Mouse (Mus musculus) gastrocnemius, adult 18-20 months (tissue): ENCODE measurements at regions not wholly inside any gene's neighbourhood (a gene's known extent, or its start where the extent isn't known, plus 50 kb on each side); places are given as distances from the start of the nearest gene placed in this dataset.

ENCODE experiments used
- DNase-seq: peaks from one replicate; pipeline ENCODE4 v3.0.0; 2021; ENCODE audit warnings: low spot score

- no peak for DNase-seq
Measured at GRCm38 (mm10) chr16:49965528-49966250, 165.4 kb downstream of the Cd47 start.

- no peak for DNase-seq
Measured at GRCm38 (mm10) chr16:49966251-49966588, 165.9 kb downstream of the Cd47 start.

- no peak for DNase-seq
Measured at GRCm38 (mm10) chr16:49967110-49967509, 166.8 kb downstream of the Cd47 start.

- DNase-seq: no peak
Measured at GRCm38 (mm10) chr16:49968291-49968870, 168.0 kb downstream of the Cd47 start.

- no peak for DNase-seq
Measured at GRCm38 (mm10) chr16:49969035-49969434, 168.7 kb downstream of the Cd47 start.

GRCm38 (mm10) chr16:49969693-49970296, 169.5 kb downstream of the Cd47 start:
- DNase-seq: no peak

GRCm38 (mm10) chr16:49970297-49970804, 170.0 kb downstream of the Cd47 start:
- no peak for DNase-seq

- no peak for DNase-seq
Measured at GRCm38 (mm10) chr16:49971141-49971555, 170.8 kb downstream of the Cd47 start.

GRCm38 (mm10) chr16:49977276-49977675, 176.9 kb downstream of the Cd47 start:
- DNase-seq: peak; percentile 16

GRCm38 (mm10) chr16:49979426-49979940, 179.2 kb downstream of the Cd47 start:
- DNase-seq: no peak

- no peak for DNase-seq
Measured at GRCm38 (mm10) chr16:49980178-49980646, 179.9 kb downstream of the Cd47 start.

GRCm38 (mm10) chr16:49982180-49982579, 181.8 kb downstream of the Cd47 start:
- no peak for DNase-seq

- DNase-seq: no peak
Measured at GRCm38 (mm10) chr16:49985082-49986076, 185.0 kb downstream of the Cd47 start.

- no peak for DNase-seq
Measured at GRCm38 (mm10) chr16:49986954-49987353, 186.6 kb downstream of the Cd47 start.

- no peak for DNase-seq
Measured at GRCm38 (mm10) chr16:49995822-49996221, 195.5 kb downstream of the Cd47 start.

GRCm38 (mm10) chr16:49996593-49996992, 196.3 kb downstream of the Cd47 start:
- no peak for DNase-seq

- peak; percentile 72 for DNase-seq
Measured at GRCm38 (mm10) chr16:49997040-49997439, 196.7 kb downstream of the Cd47 start.

GRCm38 (mm10) chr16:50000805-50001204, 200.5 kb downstream of the Cd47 start:
- DNase-seq: no peak

- DNase-seq: no peak
Measured at GRCm38 (mm10) chr16:50001662-50002455, 201.5 kb downstream of the Cd47 start.

- DNase-seq: no peak
Measured at GRCm38 (mm10) chr16:50002456-50002788, 202.1 kb downstream of the Cd47 start.
